Mouse (Mus musculus): ENCODE results near the gene Cdk1.

Gene Cdk1

DNA sequence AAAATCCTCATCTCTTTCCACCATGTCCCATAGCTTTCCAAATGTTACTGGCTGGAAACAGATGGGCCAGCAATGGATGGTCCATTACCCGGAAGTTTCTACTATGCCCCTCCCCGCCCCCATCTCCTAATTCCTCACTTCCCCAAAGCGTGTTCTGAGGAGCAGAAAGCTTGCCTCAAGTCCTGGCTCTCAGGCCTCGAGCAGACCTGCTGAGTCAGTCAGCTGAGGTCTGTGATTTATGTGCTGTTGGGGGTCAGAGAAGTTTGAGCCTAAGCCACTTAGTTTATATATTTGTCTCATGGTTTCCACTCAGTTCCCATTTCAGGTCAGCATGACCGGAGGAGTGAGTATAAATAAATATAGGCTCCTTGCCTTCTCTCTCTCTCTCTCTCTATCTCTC is 43.6 kb downstream of the Cdk1 start:
- DNase-seq (ENCODE audit: low read depth, low spot score): no peak

GRCm38 (mm10) chr10:69307067-69307466 is 45.7 kb downstream of the Cdk1 start:
- DNase-seq (ENCODE audit: low read depth, low spot score): peak; percentile 78

DNA sequence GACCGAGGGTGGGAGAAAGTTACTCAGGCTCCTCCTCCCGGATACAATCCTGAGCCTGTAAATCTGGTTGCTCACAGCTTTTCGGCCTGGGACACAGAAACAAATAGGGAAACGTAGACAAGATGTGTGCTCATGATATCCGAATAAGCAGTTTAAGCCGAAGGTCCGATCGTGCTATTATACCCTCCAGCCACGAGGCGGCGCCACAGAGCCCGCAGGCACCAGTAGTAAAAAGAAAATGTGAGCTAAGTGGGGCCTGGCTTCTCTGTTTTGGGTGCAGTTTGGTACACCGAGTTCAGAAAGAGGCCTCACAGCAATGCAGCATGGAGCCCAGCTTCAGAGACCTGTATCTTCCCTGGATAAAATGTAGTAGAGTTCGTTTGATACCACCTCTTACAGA is 46.5 kb downstream of the Cdk1 start:
- DNase-seq (ENCODE audit: low read depth, low spot score): no peak

DNA sequence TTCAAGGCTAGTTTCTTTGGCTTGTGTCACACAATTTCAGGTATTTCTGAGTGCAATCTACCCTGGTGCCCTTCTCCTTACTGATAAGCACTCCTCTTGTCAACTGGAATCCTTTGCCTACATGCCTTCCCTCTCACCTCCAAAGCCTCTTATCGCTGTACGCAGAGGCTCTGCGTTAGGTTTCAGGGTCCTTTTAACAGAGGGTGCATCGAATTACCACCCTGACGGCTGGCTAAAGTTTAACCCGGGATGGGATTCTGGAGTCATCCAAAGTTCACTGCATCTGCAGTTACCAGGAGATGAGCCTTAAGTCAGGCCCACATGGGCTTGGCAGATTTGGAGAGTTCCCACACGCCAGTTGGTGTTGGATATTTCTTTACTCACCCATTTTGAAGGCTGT is 47.1 kb downstream of the Cdk1 start:
- DNase-seq (ENCODE audit: low read depth, low spot score): no peak

GRCm38 (mm10) chr10:69304819-69305218 is 47.9 kb downstream of the Cdk1 start:
- no peak for DNase-seq (ENCODE audit: low read depth, low spot score)

GRCm38 (mm10) chr10:69302667-69303066 is 50.1 kb downstream of the Cdk1 start:
- DNase-seq (ENCODE audit: low read depth, low spot score): no peak

DNA sequence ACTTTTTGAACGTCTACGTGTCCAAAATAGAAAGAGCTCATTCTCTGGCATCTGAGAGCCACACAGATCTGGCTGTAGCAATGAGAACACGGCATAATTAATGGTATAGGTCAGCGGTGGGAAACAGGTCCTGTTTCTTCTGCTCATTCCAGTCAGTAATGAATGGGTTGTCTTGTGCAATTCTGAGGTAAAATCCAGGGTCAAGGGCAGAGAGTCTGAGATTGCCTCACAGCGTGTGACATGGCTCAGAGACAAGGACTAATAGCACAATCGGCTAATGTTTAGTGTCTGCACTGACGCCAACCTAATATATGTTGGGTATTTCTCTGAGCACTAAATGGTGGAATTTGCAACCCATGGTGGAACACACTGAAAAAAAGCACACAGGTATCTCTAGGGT is 52.8 kb downstream of the Cdk1 start:
- DNase-seq (ENCODE audit: low read depth, low spot score): no peak

DNA sequence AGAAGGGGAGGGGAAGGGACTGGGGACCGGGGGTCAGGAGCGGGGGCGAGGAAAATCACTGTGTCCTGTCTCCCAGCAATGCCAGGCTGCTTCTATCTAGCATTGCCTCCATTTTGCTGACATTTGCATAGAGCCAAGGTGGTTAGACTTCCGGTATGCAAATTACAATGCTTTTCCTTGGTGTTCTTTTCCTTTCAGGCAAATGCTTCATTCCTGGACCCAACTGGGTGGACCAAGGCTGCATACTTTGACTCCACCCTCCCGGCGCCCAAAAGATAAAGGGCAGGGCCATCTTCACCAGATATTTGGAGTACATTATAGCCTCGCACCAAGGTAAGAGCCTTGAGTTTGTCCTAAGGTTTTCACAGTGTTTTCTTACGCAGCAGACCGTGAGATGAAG is 56.8 kb downstream of the Cdk1 start:
- no peak for DNase-seq (ENCODE audit: low read depth, low spot score)

- DNase-seq (ENCODE audit: low read depth, low spot score): no peak
Measured at GRCm38 (mm10) chr10:69290736-69291135, 62.0 kb downstream of the Cdk1 start.

GRCm38 (mm10) chr10:69288720-69289119 is 64.0 kb downstream of the Cdk1 start:
- DNase-seq (ENCODE audit: low read depth, low spot score): no peak

- no peak for DNase-seq (ENCODE audit: low read depth, low spot score)
Measured at GRCm38 (mm10) chr10:69288086-69288485, 64.7 kb downstream of the Cdk1 start.

- DNase-seq (ENCODE audit: low read depth, low spot score): no peak
Measured at GRCm38 (mm10) chr10:69286939-69287338, 65.8 kb downstream of the Cdk1 start.

All from mesoderm, embryonic 11.5 days (tissue).